ENCODE assay signal across 28 mouse cellular contexts in genomic region chr2:162807747-162808146, GRCm38 (mm10).
A peak's percentile ranks its signal among the peaks of the same experiment; 100 is the strongest.
DNase-seq lines count a peak whose midpoint lies in the region; ATAC-seq lines count a peak whose summit lies in the region.
"Had no signal": no experiment of that assay in that cellular context is flagged by ENCODE, and none has a peak within 500 bp of the region (broad histone marks: within the 10 kb centered on the region; RNA-seq: fewer than 3 reads in every experiment).

No protein-coding gene starts in this region.

- no peak overlapping the region for H3K4me3 ChIP-seq in kidney, embryonic 14.5 days (ENCODE audit: low read length)
- no peak overlapping the region for H3K4me3 ChIP-seq in kidney, embryonic 16.5 days (ENCODE audit: low read length)
- H3K4me3 ChIP-seq: embryonic facial prominence, embryonic 10.5 days; embryonic facial prominence, embryonic 15.5 days; forebrain, embryonic 12.5 days; heart, adult 2 months; limb, embryonic 12.5 days; liver, embryonic 15.5 days; midbrain, embryonic 10.5 days; midbrain, embryonic 15.5 days; stomach, embryonic 15.5 days had no signal

- 0 out of 2 replicates have a peak, but pooled peaks have one; percentile 20 for ATAC-seq in kidney, embryonic 14.5 days (ENCODE audit: low FRiP score, low TSS enrichment)
- no peak for ATAC-seq in kidney, embryonic 16.5 days (ENCODE audit: low FRiP score, low TSS enrichment)
- ATAC-seq: midbrain, embryonic 15.5 days; Patski had no signal

- peak; percentile 24 to 51 for DNase-seq in left cerebral cortex, adult 9 months (ENCODE audit: low spot score in 2 of 2)
- no peak for DNase-seq in left cerebral cortex, postnatal 4 days
- DNase-seq in MN1 (ENCODE audit: low spot score), result peak; percentile 6
- peak; percentile 80 for DNase-seq in brain, adult 2 months (ENCODE audit: low read depth, low spot score)
- no peak for DNase-seq in gastrocnemius, postnatal 10 days
- DNase-seq in spleen, postnatal 10 days (ENCODE audit: low spot score in 2 of 2), result no peak
- DNase-seq: adrenal gland, postnatal 25 days; cerebellum, adult 18-20 months; cerebellum, postnatal 10 days; gastrocnemius, postnatal 36 days; heart, adult 2 months; kidney, adult 11 months; kidney, postnatal 25 days; lung, embryonic 14.5 days; lung, postnatal 14 days; thymus, postnatal 14 days had no signal

- no peaks in the 10 kb centered on the region for H3K27me3 ChIP-seq in kidney, embryonic 14.5 days (ENCODE audit: control insufficient read depth, insufficient read depth, low read length)
- H3K27me3 ChIP-seq in kidney, embryonic 16.5 days (ENCODE audit: insufficient read depth, low read length), result no peaks in the 10 kb centered on the region
- H3K27me3 ChIP-seq: embryonic facial prominence, embryonic 15.5 days; forebrain, embryonic 12.5 days; limb, embryonic 12.5 days; liver, embryonic 15.5 days; midbrain, embryonic 15.5 days; Patski; stomach, embryonic 15.5 days had no signal

- no peaks in the 10 kb centered on the region for H3K9me3 ChIP-seq in kidney, embryonic 14.5 days (ENCODE audit: control insufficient read depth, low read length)
- H3K9me3 ChIP-seq in kidney, embryonic 16.5 days (ENCODE audit: low read length), result no peaks in the 10 kb centered on the region
- H3K9me3 ChIP-seq: embryonic facial prominence, embryonic 10.5 days; embryonic facial prominence, embryonic 15.5 days; forebrain, embryonic 12.5 days; liver, embryonic 15.5 days; midbrain, embryonic 10.5 days; midbrain, embryonic 15.5 days; stomach, embryonic 15.5 days had no signal

- no peak overlapping the region for H3K27ac ChIP-seq in kidney, embryonic 14.5 days (ENCODE audit: low read depth, low read length)
- no peak overlapping the region for H3K27ac ChIP-seq in kidney, embryonic 16.5 days (ENCODE audit: low read length)
- H3K27ac ChIP-seq: embryonic facial prominence, embryonic 10.5 days; embryonic facial prominence, embryonic 15.5 days; forebrain, embryonic 12.5 days; heart, adult 2 months; limb, embryonic 12.5 days; liver, embryonic 15.5 days; midbrain, embryonic 10.5 days; midbrain, embryonic 15.5 days; stomach, embryonic 15.5 days had no signal

- H3K9ac ChIP-seq in kidney, embryonic 14.5 days (ENCODE audit: low read depth, low read length), result no peak overlapping the region
- H3K9ac ChIP-seq in kidney, embryonic 16.5 days (replicated peaks; ENCODE audit: low read length), result no peak overlapping the region
- H3K9ac ChIP-seq: embryonic facial prominence, embryonic 15.5 days; forebrain, embryonic 12.5 days; limb, embryonic 12.5 days; liver, embryonic 15.5 days; lung, embryonic 14.5 days; midbrain, embryonic 15.5 days; stomach, embryonic 15.5 days had no signal

- H3K4me1 ChIP-seq in kidney, embryonic 14.5 days (ENCODE audit: control insufficient read depth, insufficient read depth, low read length), result no peaks in the 10 kb centered on the region
- H3K4me1 ChIP-seq in kidney, embryonic 16.5 days (ENCODE audit: insufficient read depth, low read length), result no peaks in the 10 kb centered on the region
- H3K4me1 ChIP-seq: embryonic facial prominence, embryonic 10.5 days; embryonic facial prominence, embryonic 15.5 days; forebrain, embryonic 12.5 days; limb, embryonic 12.5 days; liver, embryonic 15.5 days; midbrain, embryonic 10.5 days; midbrain, embryonic 15.5 days; stomach, embryonic 15.5 days had no signal

- intact Hi-C loops in left cerebral cortex, postnatal 4 days (cut with DNase I), result no loop called here

- no peaks in the 10 kb centered on the region for H3K36me3 ChIP-seq in kidney, embryonic 14.5 days (ENCODE audit: control insufficient read depth, insufficient read depth, low read length)
- H3K36me3 ChIP-seq in kidney, embryonic 16.5 days (ENCODE audit: insufficient read depth, low read length), result no peaks in the 10 kb centered on the region
- H3K36me3 ChIP-seq: embryonic facial prominence, embryonic 10.5 days; embryonic facial prominence, embryonic 15.5 days; forebrain, embryonic 12.5 days; G1E; limb, embryonic 12.5 days; liver, embryonic 15.5 days; midbrain, embryonic 10.5 days; midbrain, embryonic 15.5 days; stomach, embryonic 15.5 days had no signal

- H3K4me2 ChIP-seq in kidney, embryonic 14.5 days (replicated peaks; ENCODE audit: low read depth, low read length), result no peak overlapping the region
- no peak overlapping the region for H3K4me2 ChIP-seq in kidney, embryonic 16.5 days (replicated peaks; ENCODE audit: low read depth, low read length)
- H3K4me2 ChIP-seq: embryonic facial prominence, embryonic 15.5 days; forebrain, embryonic 12.5 days; limb, embryonic 12.5 days; liver, embryonic 15.5 days; lung, embryonic 14.5 days; midbrain, embryonic 15.5 days; stomach, embryonic 15.5 days had no signal

- 42% methylated on average over 10 of the region's 10 CpGs for WGBS in kidney, embryonic 14.5 days
- 46% methylated on average over 10 of the region's 10 CpGs for WGBS in kidney, embryonic 16.5 days

Comparison
In these comparisons a context has a peak if more than half of its experiments do, and no peak if none do; other contexts are left out.
1. DNase-seq: peak in left cerebral cortex, adult 9 months (2 of 2), MN1 (single experiment) and brain, adult 2 months (single experiment); none in left cerebral cortex, postnatal 4 days (single experiment), gastrocnemius, postnatal 10 days (single experiment) and spleen, postnatal 10 days (0 of 2).